Mouse (Mus musculus) cortical plate, adult 2 months (tissue): ENCODE results near the gene Cd68. TPM values are rescaled to one million over a fixed set of nuclear protein-coding genes. Genes with fewer than 3 reads are reported as not detected.

Source experiments
- H3K27ac ChIP-seq: fragments of 200-500 bp; 2 replicates; pipeline ENCODE4 v1.5.1; 2012; ENCODE audit warnings: low read length, control low read depth, inconsistent platforms; ENCODE audit not compliant: insufficient read depth
- H3K4me1 ChIP-seq: fragments of 200-500 bp; 2 replicates; pipeline ENCODE4 v1.6.1; 2011; ENCODE audit warnings: low read length; ENCODE audit not compliant: control insufficient read depth, insufficient read depth
- H3K4me3 ChIP-seq: fragments of 200-500 bp; 2 replicates; pipeline ENCODE4 v1.5.1; 2011; ENCODE audit warnings: mild to moderate bottlenecking, low read length, control low read depth; ENCODE audit not compliant: insufficient read depth
- CTCF ChIP-seq: fragments of 200-500 bp; IDR thresholded peaks from 2 replicates; pipeline ENCODE4 v1.5.1; 2011; ENCODE audit warnings: mild to moderate bottlenecking, control low read depth, low read length; ENCODE audit not compliant: insufficient read depth; ENCODE audit errors: extremely low read depth
- POLR2A ChIP-seq: fragments of 200-500 bp; IDR thresholded peaks from 2 replicates; pipeline ENCODE4 v1.6.1; 2011; ENCODE audit warnings: mild to moderate bottlenecking, low read length, control low read depth; ENCODE audit not compliant: insufficient read depth; ENCODE audit errors: extremely low read depth
- polyA plus RNA-seq: library from polyadenylated mRNA; depleted of rRNA; stranded (reverse); fragments of >200 nt; gene quantifications from 2 replicates; pipeline ENCODE4 v1.2.3, GENCODE M21; 2012

Cd68 gene
- polyA plus RNA-seq, 1 experiment, result 13.1 TPM

GRCm38 (mm10) chr11:69671726-69672124 lies 5.8 kb upstream of the Cd68 start:
- H3K4me3 ChIP-seq, result peak overlapping the region; percentile 91
- no peaks in the 10 kb centered on the region; the same call in 1 of the 2 replicates for H3K4me1 ChIP-seq
- no peak for TF ChIP-seq POLR2A
- no peak for TF ChIP-seq CTCF
- peak overlapping the region; percentile 95 for H3K27ac ChIP-seq

GRCm38 (mm10) chr11:69670786-69671725 lies 5.1 kb upstream of the Cd68 start:
- TF ChIP-seq POLR2A (no peak; the same call in 1 of the 2 replicates), CTCF (no peak)
- H3K27ac ChIP-seq, result peak overlapping the region; percentile 95
- peak overlapping the region; percentile 91 for H3K4me3 ChIP-seq
- no peaks in the 10 kb centered on the region; the same call in 1 of the 2 replicates for H3K4me1 ChIP-seq

GRCm38 (mm10) chr11:69666665-69667005 lies 682 bp upstream of the Cd68 start:
- TF ChIP-seq POLR2A, result no peak
- TF ChIP-seq CTCF, result no peak
- Histone ChIP-seq H3K4me3 (no peak overlapping the region), H3K4me1 (no peaks in the 10 kb centered on the region; the same call in 1 of the 2 replicates), H3K27ac (no peak overlapping the region)

GRCm38 (mm10) chr11:69665457-69665960 lies 444 bp downstream of the Cd68 start:
- no peak for TF ChIP-seq CTCF
- no peak for TF ChIP-seq POLR2A
- Histone ChIP-seq H3K4me1 (no peaks in the 10 kb centered on the region; the same call in 1 of the 2 replicates), H3K4me3 (no peak overlapping the region), H3K27ac (peak overlapping the region; percentile 9; the same call in 1 of the 2 replicates)

GRCm38 (mm10) chr11:69664841-69665240 lies 1.1 kb downstream of the Cd68 start:
- Histone ChIP-seq H3K4me1 (no peaks in the 10 kb centered on the region), H3K27ac (no peak overlapping the region), H3K4me3 (no peak overlapping the region)
- TF ChIP-seq CTCF, result no peak
- TF ChIP-seq POLR2A, result no peak

GRCm38 (mm10) chr11:69663795-69664194 lies 2.2 kb downstream of the Cd68 start:
- no peaks in the 10 kb centered on the region for H3K4me1 ChIP-seq
- no peak overlapping the region for H3K27ac ChIP-seq
- H3K4me3 ChIP-seq, result no peak overlapping the region
- TF ChIP-seq CTCF, result no peak
- no peak for TF ChIP-seq POLR2A

GRCm38 (mm10) chr11:69662967-69663671 lies 2.8 kb downstream of the Cd68 start:
- Histone ChIP-seq H3K4me1 (no peaks in the 10 kb centered on the region), H3K4me3 (peak overlapping the region; percentile 78), H3K27ac (peak overlapping the region; percentile 64)
- TF ChIP-seq POLR2A (no peak), CTCF (no peak)

- Histone ChIP-seq H3K27ac (peak within 1 kb of the TSS; percentile 91), H3K4me1 (no peaks in the 10 kb centered on the region), H3K4me3 (peak within 1 kb of the TSS; percentile 78)
- 0 out of 2 replicates have a peak, but pooled peaks have one; percentile 76 for TF ChIP-seq POLR2A
- TF ChIP-seq CTCF, result no peak
Measured at GRCm38 (mm10) chr11:69662213-69662966, 3.6 kb downstream of the Cd68 start, which contains the start of gene Mpdu1. Gene Mpdu1 (minus strand): TSS chr11:69662642.

GRCm38 (mm10) chr11:69661221-69661881 lies 4.6 kb downstream of the Cd68 start:
- Histone ChIP-seq H3K27ac (no peak overlapping the region), H3K4me1 (no peaks in the 10 kb centered on the region), H3K4me3 (peak overlapping the region; percentile 78; the same call in 1 of the 2 replicates)
- TF ChIP-seq POLR2A (no peak), CTCF (no peak)
